Mouse (Mus musculus): ENCODE data around the gene Abcb1a. TPM values are rescaled to one million over a fixed set of nuclear protein-coding genes. Genes with fewer than 3 reads are reported as not detected.
"Not testable (repeated sequence)": the region's sequence is repeated elsewhere in the genome, so short reads cannot be mapped to it uniquely, and the experiment has no call there.

The Abcb1a gene
- polyA plus RNA-seq, 1 experiment from 2014 or later, result 0.88 TPM

DNA sequence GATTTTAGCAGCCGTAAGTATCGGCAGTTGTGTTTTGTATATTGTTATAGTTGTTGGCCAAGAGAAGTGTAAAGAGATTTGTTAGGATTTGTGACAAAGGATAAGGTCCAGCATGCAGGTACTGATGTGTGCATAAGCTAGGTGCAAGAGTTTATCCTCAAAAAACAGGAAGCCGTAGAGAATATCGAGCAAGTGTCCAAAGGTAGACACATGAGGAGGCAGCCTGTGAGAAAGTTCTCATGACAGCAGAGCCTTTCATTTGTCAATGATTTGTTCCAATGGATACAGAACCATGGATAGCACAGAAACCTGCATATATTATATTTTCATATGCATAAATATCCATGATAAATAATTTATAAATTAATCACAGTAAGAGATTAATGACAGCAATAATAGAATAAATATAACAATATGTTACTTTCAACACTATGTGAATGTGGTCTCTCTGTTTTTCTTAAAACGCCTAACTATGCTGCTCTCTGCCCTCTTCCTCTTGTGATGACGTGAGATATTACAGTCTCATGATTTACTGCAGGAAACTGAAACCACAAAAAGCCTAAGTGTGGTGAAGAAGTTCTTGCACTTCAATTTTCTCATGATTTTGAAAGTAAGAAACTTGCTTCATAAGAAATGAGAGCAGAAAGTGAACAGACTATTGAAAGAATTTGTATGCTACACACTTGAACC, 15.5 kb downstream of the Abcb1a start:
- WGBS, result 90% methylated on average over 6 of the region's 6 CpGs
- Histone ChIP-seq H3K36me3 (ENCODE audit: poor library complexity, severe bottlenecking) (no peaks in the 10 kb centered on the region), H3K27me3 (no peaks in the 10 kb centered on the region), H3K9ac (no peak overlapping the region), H3K4me1 (no peaks in the 10 kb centered on the region), H3K9me3 (replicated peaks) (no peaks in the 10 kb centered on the region), H3K4me3 (no peak overlapping the region), H3K4me2 (no peak overlapping the region), H3K27ac (no peak overlapping the region)
- ATAC-seq, result no peak

DNA sequence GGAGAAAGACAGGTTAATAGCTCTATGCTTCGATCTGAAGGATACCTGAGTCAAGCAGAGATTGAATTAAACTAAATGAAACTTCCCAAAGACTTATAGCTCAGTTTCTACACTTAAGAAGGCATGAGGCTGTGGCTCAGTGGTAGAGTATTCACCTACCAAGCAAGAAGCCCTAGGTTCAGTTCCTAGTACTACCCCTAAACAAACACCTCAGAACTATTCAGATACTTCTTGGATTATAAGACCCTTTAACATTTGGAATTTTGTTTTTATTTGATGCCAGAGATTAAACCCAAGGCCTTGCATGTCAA, 16.0 kb downstream of the Abcb1a start:
- Histone ChIP-seq H3K27ac (no peak overlapping the region), H3K9me3 (replicated peaks) (no peaks in the 10 kb centered on the region), H3K4me2 (no peak overlapping the region), H3K27me3 (no peaks in the 10 kb centered on the region), H3K9ac (no peak overlapping the region), H3K4me1 (no peaks in the 10 kb centered on the region), H3K4me3 (no peak overlapping the region), H3K36me3 (ENCODE audit: poor library complexity, severe bottlenecking) (no peaks in the 10 kb centered on the region)
- ATAC-seq, result no peak
- 82% methylated on average over 1 of the region's 1 CpGs for WGBS

DNA sequence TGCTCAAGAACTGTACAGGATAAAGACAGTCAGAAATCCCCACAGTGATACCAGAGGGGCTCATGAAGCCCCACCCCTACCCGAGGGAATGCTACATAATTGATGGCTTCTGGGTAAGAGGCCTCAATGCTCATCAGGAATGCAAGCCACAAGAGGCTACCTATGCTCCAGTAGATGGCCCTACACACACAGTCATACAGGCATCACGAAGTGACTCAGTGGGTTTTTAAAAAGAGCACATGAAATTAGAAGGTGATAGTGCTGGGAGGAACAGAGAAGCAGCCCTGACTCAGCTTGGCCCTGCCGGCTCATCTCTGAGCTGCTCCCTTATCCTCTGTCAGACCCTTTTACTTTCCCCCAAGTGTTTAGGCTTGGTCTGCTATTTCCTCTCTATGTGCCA, 21.3 kb downstream of the Abcb1a start:
- Histone ChIP-seq H3K9ac (no peak overlapping the region), H3K9me3 (replicated peaks) (no peaks in the 10 kb centered on the region), H3K4me2 (no peak overlapping the region), H3K27me3 (no peaks in the 10 kb centered on the region), H3K4me3 (no peak overlapping the region), H3K27ac (no peak overlapping the region), H3K4me1 (no peaks in the 10 kb centered on the region), H3K36me3 (ENCODE audit: poor library complexity, severe bottlenecking) (no peaks in the 10 kb centered on the region)
- 66% methylated on average over 3 of the region's 3 CpGs for whole genome bisulfite sequencing
- ATAC-seq, result no peak

DNA sequence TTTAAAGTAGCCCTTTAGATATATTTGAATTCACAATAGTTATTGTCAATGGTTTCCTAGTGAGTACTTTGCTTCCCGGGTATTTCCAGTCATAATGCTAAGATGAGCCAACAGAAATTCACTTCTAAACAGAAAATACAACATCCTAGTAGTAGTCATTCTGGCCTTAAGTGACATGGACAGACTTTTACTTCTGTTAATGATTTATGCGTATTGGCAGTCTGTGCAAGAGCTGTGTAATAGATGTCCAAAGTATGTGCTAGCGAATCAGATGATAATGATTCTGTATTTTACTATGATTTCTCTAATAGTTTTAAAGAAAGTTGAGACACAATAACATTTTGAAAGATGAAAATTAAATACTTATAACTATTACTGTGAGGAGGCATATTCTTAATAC, 23.8 kb downstream of the Abcb1a start:
- no peak for ATAC-seq

DNA sequence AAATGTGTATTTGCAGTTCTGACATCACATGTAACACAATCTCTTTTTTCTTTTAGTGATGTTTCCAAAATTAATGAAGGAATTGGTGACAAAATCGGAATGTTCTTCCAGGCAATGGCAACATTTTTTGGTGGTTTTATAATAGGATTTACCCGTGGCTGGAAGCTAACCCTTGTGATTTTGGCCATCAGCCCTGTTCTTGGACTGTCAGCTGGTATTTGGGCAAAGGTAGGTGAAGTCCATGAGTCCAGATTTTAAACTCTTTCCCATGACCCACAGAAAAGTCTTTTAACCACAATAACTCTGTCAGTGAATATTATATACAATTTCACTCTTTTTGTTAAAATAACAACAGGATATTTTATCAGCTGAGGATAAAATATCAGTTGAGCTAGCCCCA, 26.2 kb downstream of the Abcb1a start:
- Histone ChIP-seq H3K4me1 (no peaks in the 10 kb centered on the region), H3K4me3 (no peak overlapping the region), H3K36me3 (ENCODE audit: poor library complexity, severe bottlenecking) (no peaks in the 10 kb centered on the region), H3K9ac (no peak overlapping the region), H3K27me3 (no peaks in the 10 kb centered on the region), H3K27ac (no peak overlapping the region), H3K4me2 (no peak overlapping the region), H3K9me3 (replicated peaks) (no peaks in the 10 kb centered on the region)
- WGBS, result 74% methylated on average over 2 of the region's 2 CpGs
- ATAC-seq, result no peak

More for the DNA sequence above, 23.8 kb downstream of the Abcb1a start:
- H3K27ac ChIP-seq, result no peak overlapping the region
- no peak overlapping the region for H3K9ac ChIP-seq
- no peak overlapping the region for H3K4me2 ChIP-seq
- no peaks in the 10 kb centered on the region for H3K9me3 ChIP-seq (replicated peaks)
- H3K4me3 ChIP-seq, result no peak overlapping the region
- no peaks in the 10 kb centered on the region for H3K36me3 ChIP-seq (ENCODE audit: poor library complexity, severe bottlenecking)
- no peaks in the 10 kb centered on the region for H3K4me1 ChIP-seq
- no peaks in the 10 kb centered on the region for H3K27me3 ChIP-seq
- WGBS, result 95% methylated on average over 3 of the region's 3 CpGs

DNA sequence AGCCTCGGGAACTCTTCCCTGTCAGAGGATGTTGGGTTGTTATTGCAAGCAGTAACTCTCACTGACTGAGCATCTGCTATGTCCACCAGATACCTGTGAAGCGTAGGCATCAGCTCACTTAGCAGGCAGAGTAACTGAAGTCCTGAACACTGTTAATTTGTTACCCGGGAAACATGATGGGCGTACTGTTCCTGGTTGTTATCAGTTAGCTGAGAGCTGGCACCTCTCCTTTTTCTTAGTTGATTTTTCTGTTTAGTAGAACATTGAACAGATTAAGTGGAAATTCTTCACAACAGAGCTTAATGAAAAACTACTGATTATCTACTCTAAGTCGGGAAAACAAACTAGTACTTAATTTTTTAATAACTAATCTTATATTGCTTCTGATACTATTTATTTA, 27.7 kb downstream of the Abcb1a start:
- H3K4me3 ChIP-seq, result no peak overlapping the region
- no peaks in the 10 kb centered on the region for H3K4me1 ChIP-seq
- H3K9ac ChIP-seq, result no peak overlapping the region
- H3K9me3 ChIP-seq (replicated peaks), result no peaks in the 10 kb centered on the region
- no peak overlapping the region for H3K4me2 ChIP-seq
- no peaks in the 10 kb centered on the region for H3K27me3 ChIP-seq
- H3K27ac ChIP-seq, result no peak overlapping the region
- ATAC-seq, result no peak
- 79% methylated on average over 5 of the region's 5 CpGs for WGBS
- no peaks in the 10 kb centered on the region for H3K36me3 ChIP-seq (ENCODE audit: poor library complexity, severe bottlenecking)

DNA sequence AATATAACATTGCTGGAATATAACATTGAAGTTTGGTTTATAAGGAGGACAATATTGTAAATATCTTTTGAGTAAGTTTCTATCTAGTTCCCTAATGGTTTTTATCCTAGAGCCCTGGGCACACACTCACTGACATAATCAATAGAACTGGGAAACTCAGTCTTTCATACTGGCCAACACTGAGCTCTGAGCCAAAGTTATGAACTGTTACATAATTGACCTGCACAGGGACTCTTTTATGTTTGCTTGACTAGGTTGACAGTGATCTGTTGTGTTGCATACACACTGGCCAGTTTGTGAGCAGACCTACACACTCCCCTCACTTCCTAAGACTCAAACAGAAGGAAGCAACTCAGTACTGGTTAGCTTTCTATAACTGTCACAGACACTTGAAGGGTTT, 56.2 kb downstream of the Abcb1a start:
- Histone ChIP-seq H3K4me1 (no peaks in the 10 kb centered on the region), H3K9ac (no peak overlapping the region), H3K4me3 (no peak overlapping the region), H3K27ac (no peak overlapping the region), H3K27me3 (no peaks in the 10 kb centered on the region), H3K4me2 (no peak overlapping the region), H3K9me3 (replicated peaks) (no peaks in the 10 kb centered on the region), H3K36me3 (ENCODE audit: poor library complexity, severe bottlenecking) (no peaks in the 10 kb centered on the region)
- ATAC-seq, result no peak

DNA sequence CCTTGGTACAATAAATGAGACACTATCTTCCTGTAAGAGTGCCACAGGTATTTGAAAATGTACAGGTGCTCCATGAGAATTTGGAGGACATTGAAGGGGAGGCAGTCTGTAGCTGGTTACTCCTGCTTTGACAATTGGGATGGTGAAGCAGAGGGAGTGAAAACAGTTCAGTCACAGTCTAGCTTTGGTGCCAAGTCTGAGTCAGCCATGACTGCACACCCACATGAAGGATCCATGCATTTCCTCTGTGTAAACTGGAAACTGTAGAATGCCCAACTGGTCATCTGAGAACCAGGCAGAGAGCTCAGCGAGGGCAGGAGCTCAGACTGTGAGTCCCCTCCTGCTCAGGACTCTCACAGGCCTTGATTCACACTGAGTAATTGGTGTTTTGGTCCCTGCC, 59.7 kb downstream of the Abcb1a start:
- ATAC-seq, result no peak
- Histone ChIP-seq H3K4me2 (no peak overlapping the region), H3K4me3 (no peak overlapping the region), H3K27ac (no peak overlapping the region), H3K27me3 (no peaks in the 10 kb centered on the region), H3K9ac (no peak overlapping the region), H3K4me1 (no peaks in the 10 kb centered on the region), H3K9me3 (replicated peaks) (no peaks in the 10 kb centered on the region), H3K36me3 (ENCODE audit: poor library complexity, severe bottlenecking) (no peaks in the 10 kb centered on the region)
- WGBS, result 55% methylated on average over 1 of the region's 1 CpGs

DNA sequence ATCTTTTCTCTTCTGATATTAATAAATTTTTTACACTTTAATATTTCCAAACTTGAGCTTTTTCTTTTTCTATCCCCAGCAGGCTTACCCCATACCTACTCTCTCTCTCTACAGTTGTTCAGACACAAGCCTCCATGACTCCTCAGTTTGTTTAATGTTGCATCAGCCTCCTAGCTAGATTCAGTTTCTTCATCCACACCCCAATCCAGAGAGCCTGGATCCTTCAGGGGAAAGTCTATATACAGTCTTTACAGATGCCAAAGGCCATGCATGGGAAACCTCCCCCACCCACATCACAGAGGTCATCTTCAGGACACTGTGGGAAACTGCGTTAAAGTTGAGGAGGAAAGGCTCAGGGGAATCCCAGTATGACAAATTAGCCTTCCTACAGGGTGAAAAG, 62.3 kb downstream of the Abcb1a start:
- H3K4me1 ChIP-seq, result no peaks in the 10 kb centered on the region
- ATAC-seq, result no peak
- H3K27ac ChIP-seq, result no peak overlapping the region
- H3K4me3 ChIP-seq, result no peak overlapping the region
- H3K36me3 ChIP-seq (ENCODE audit: poor library complexity, severe bottlenecking), result no peaks in the 10 kb centered on the region
- no peak overlapping the region for H3K4me2 ChIP-seq
- 65% methylated on average over 1 of the region's 1 CpGs for WGBS
- H3K9me3 ChIP-seq (replicated peaks), result no peaks in the 10 kb centered on the region
- no peaks in the 10 kb centered on the region for H3K27me3 ChIP-seq
- no peak overlapping the region for H3K9ac ChIP-seq

DNA sequence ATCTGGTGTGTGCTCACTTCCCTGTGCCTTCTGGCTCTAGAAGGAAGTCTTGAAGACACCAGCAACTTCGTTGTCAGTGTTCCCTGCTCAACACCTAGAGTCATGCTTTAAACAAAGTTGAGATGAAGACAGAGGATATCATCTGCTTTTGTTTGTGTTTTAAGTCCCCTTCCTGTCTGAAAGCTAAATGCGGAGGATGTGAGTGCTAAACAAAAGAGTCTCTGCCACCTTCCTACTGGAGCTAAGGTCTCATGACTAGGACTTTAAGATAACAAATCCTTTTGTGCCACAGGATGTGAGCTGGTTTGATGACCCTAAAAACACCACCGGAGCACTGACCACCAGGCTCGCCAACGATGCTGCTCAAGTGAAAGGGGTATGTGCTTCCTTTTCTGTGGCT, 63.0 kb downstream of the Abcb1a start:
- Histone ChIP-seq H3K27ac (no peak overlapping the region), H3K4me1 (no peaks in the 10 kb centered on the region), H3K4me3 (no peak overlapping the region), H3K4me2 (no peak overlapping the region), H3K9ac (no peak overlapping the region), H3K27me3 (no peaks in the 10 kb centered on the region), H3K9me3 (replicated peaks) (no peaks in the 10 kb centered on the region), H3K36me3 (ENCODE audit: poor library complexity, severe bottlenecking) (no peaks in the 10 kb centered on the region)
- WGBS, result 86% methylated on average over 5 of the region's 5 CpGs
- no peak for ATAC-seq

DNA sequence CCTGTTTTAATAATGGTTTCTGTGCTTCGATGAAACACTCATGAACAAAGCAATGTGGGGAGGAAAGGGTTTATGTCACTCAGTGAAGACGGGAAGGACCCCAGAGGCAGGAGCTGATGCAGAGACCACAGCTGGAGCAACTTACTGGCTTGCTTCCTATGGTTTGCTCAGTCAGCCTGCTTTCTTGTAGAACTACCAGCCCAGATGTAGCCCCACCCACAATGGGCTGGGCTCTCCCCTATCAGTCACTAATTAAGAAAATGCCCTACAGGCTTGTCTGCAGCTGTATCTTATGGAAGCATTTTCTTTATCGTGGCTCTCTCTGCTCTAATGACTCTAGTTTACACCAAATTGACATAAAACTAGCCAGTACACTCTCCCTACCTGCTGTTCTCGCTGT, 67.9 kb downstream of the Abcb1a start:
- no peak overlapping the region for H3K27ac ChIP-seq
- 35% methylated on average over 4 of the region's 4 CpGs for WGBS

DNA sequence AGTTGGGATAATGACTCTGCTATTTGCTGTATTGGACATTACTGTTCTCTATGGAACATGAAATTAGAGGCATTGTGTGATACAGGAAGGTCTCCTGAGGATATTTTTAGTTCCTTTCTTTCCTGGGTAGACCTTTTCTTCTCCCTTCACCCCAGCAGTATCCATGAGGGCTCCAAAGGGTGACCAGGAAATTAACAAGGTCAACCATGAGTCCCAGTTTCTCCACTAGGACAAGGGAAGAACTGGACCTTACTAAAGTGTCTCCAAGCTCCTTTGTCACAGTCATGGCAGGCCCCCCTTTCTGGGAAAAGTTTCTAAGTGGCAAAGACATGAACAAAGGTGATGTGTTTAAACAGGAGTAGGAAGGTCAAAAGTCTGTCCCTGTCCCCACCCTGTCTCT, 72.8 kb downstream of the Abcb1a start:
- Histone ChIP-seq H3K4me1 (no peaks in the 10 kb centered on the region), H3K9ac (no peak overlapping the region), H3K4me3 (no peak overlapping the region), H3K27ac (no peak overlapping the region), H3K9me3 (replicated peaks) (no peaks in the 10 kb centered on the region), H3K36me3 (ENCODE audit: poor library complexity, severe bottlenecking) (no peaks in the 10 kb centered on the region), H3K27me3 (no peaks in the 10 kb centered on the region), H3K4me2 (no peak overlapping the region)
- ATAC-seq, result no peak

More for the DNA sequence above, 67.9 kb downstream of the Abcb1a start:
- Histone ChIP-seq H3K36me3 (ENCODE audit: poor library complexity, severe bottlenecking) (no peaks in the 10 kb centered on the region), H3K4me3 (no peak overlapping the region), H3K4me1 (no peaks in the 10 kb centered on the region), H3K9ac (no peak overlapping the region), H3K9me3 (replicated peaks) (no peaks in the 10 kb centered on the region), H3K4me2 (no peak overlapping the region), H3K27me3 (no peaks in the 10 kb centered on the region)
- no peak for ATAC-seq

DNA sequence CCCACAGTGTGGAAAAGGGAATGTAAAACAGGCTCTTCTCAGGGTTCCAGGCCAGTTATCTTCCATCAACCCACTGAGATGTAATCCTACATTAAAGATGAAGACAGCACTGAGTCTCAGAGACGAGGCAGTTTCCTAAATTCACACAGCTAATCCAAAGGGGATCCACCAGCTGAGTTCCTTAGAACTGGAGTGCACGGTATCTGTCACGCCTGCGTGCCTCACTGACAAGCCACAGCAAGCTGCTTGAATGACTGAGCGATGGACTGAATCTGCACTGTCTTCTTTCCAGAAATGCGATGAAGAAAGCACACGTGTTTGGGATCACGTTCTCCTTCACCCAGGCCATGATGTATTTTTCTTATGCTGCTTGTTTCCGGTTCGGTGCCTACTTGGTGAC, 73.4 kb downstream of the Abcb1a start:
- H3K27me3 ChIP-seq; H3K9me3 ChIP-seq (replicated peaks); ATAC-seq; H3K4me3 ChIP-seq; H3K9ac ChIP-seq; H3K36me3 ChIP-seq (ENCODE audit: poor library complexity, severe bottlenecking); H3K27ac ChIP-seq; H3K4me2 ChIP-seq; H3K4me1 ChIP-seq: not testable (repeated sequence)
- WGBS, result 79% methylated on average over 8 of the region's 10 CpGs

Data from forebrain, embryonic 13.5 days (tissue).